Mouse (Mus musculus) neural tube, embryonic 10.5 days (tissue): ENCODE results near the gene Ccdc57.
A peak's percentile ranks its signal among the peaks of the same experiment; 100 is the strongest.

ENCODE experiments used
- DNase-seq: peaks from one replicate; pipeline ENCODE4 v3.0.0-alpha.2; 2017; ENCODE audit warnings: low spot score; ENCODE audit errors: extremely low spot score

Ccdc57 gene

DNA sequence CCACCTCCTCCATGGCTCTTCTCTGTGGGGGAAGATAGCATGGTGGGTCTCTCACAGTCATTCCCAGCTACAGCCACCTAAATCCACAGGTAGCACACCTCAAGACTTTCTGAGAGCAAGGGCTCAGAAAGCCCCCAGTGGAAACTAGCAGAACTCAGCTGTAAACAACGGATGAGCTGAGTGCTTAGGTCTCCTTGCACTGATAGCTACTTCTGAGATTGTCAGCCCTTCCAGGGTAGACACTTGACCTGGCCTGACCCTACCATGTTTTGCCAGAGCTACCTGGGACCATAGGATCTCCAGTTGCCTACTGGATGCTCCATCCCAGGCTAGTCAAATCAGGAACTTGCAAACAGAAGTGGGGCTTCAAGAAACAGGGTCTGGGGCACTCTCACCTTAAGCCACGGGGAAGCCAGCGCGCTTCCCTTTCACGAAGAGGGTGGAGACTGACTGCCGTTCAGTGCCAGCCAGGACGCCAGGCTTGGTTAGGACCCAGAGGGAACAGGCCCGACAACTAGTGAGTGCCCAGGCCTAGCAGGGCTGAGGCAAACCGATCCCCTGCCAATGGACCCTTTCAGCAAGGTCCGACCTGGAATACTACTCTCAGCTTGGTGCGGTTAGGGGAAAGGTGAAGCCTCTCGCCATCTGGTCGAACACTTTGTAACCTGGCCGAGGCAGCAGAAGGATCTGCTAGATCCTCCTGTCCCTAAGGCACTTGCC, 109.7 kb downstream of the Ccdc57 start:
- no peak for DNase-seq

GRCm38 (mm10) chr11:120822321-120822720, 110.4 kb downstream of the Ccdc57 start:
- no peak for DNase-seq

DNA sequence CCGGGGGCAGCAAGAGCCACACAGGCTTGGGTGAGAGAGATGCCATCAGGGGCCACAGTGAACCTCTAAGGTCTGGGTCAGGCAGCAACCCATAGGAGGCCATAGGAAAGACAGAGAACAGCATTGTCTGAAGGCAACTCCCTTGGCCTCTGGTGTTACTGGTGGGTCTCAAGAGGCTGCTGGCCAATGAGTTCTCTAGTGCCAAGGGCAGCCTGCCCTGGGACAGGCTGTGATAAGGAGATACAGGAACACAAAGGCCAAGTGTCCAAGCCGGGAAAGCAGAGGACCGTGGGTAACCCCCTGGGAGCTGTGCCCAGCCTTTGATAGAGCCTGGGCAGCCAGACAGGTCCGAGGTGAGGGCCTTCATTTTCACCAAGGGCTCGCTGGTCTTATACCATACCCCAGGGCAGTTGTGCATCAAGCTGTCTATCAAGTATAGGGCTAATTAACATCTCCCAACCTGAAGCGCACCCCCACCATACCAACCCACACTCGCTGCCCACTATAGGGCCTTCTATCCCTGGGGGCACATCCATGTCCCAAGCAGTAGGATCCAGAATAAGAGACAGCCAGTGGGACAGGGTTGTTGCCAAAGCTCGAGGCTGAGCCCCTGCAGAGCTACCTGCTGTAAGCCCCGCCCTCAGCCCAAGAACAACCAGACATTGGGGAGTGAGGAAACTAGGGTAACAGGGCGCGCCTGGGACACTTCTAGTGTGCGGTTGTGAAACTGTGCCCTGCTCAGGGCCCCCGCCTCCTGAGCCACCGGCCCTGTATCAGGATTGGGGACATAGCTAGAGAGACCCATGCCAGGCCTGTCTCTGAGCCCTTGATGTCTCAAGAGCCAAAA, 111.4 kb downstream of the Ccdc57 start:
- DNase-seq, result no peak

- no peak for DNase-seq
These were observed 112.1 kb downstream of the Ccdc57 start for GRCm38 (mm10) chr11:120820546-120820945.

DNA sequence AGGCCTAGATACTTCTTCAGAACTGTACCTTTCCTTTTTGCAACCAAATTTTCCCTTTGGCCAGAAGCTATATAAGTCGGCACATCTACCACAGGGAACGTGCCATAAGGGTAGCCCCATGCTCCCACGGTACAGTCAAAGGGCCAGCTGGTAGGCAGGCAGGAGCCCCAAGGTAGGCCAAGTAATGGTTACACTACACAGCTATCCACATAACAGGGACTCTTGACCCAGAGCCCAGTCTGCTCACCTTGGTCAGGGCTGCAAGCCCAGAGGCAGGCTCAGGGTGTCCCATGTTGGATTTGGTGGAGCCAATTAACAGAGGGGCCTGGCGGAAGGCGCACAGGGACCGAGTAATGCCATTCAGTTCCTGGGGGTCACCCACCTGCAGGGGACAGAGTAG, 113.1 kb downstream of the Ccdc57 start:
- no peak for DNase-seq

GRCm38 (mm10) chr11:120818251-120818650, 114.4 kb downstream of the Ccdc57 start:
- DNase-seq, result no peak

- DNase-seq, result no peak
These were observed 115.3 kb downstream of the Ccdc57 start for GRCm38 (mm10) chr11:120817358-120817757.

GRCm38 (mm10) chr11:120812068-120812467, 120.6 kb downstream of the Ccdc57 start:
- no peak for DNase-seq

- DNase-seq, result no peak
These were observed 124.7 kb downstream of the Ccdc57 start for GRCm38 (mm10) chr11:120808010-120808409.

GRCm38 (mm10) chr11:120805375-120806298, 127.0 kb downstream of the Ccdc57 start:
- DNase-seq, result no peak

DNA sequence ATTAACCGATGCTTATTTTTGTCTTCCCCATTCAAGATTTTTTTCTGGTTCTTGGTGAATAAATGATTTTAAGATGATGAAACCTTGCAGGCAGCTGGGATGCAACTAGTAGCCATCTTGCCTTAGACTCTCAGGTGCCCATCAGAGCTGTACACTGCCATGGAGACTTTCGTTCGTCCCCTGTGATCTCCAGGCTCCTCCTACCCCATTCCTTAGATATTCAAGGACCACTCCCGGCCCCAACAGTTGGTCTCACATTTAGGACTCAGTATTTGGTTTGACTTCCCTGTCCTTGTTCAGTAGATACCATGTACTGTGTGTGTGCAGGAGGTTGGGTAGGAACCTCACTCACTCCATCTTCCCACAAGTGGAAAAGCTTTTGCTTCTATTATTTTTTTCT, 127.9 kb downstream of the Ccdc57 start:
- DNase-seq, result no peak

- no peak for DNase-seq
These were observed 128.4 kb downstream of the Ccdc57 start for GRCm38 (mm10) chr11:120804274-120804673.

DNA sequence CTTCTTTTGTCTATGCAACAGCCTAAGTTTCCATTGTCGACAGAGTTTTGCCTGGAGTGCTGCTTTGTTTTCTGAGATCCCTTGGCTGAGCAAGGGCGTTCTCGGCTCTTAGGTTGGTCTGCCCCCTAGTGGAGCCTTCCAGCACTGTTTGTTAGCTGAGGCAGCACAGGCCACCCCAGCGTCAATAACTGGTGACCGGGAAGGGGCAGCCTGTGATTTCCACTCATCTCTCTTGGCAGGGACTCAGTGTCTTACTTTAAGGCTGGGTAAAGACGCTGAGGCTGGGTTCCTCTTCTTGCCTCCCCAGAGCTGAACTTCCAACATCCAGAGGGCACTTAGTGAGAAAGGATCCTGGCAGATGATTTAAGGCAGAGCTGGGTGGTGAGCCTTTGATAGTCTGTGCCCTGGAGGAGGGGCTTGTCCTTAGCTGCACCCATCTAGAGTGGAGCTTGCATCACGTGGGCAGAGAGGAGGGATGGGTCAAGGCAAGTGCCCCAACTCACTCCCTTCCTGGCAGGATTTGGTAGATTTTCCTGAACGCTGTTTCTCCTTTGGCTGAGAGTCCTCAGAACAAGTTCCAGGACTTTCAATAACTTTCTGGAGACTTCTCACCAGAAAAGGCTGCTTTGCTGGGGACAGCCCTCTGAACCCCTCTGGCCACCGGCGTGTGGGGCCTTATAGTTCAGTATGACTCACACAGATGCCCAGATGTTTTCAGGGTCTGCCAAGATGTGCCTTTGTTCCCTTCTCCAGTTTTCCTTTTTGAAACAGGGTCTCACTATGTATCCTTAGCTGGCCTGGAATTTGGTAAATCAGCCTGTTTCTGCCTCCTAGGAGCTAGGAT, 132.4 kb downstream of the Ccdc57 start:
- DNase-seq, result peak; percentile 90

GRCm38 (mm10) chr11:120799316-120799890, 133.3 kb downstream of the Ccdc57 start:
- DNase-seq, result no peak

DNA sequence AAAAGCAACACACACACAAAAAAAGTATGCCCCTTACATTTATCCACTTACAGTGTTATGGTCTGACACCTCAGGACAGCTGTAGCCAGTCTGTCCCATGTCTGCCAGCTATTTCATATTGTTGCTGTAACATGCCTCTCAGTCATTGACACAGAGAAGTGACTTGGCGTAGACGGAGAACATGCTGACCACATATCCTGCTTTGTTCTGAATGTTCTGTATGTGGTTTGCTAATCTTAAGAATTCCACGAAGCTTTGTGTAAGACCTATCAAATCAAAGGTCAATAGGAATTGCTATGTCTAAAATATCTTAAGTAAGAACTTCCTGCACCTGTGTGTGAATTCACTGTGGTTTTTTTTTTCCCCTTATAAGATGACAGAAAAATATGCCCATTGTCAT, 134.4 kb downstream of the Ccdc57 start:
- no peak for DNase-seq

- no peak for DNase-seq
These were observed 136.1 kb downstream of the Ccdc57 start for GRCm38 (mm10) chr11:120796614-120796946.

DNA sequence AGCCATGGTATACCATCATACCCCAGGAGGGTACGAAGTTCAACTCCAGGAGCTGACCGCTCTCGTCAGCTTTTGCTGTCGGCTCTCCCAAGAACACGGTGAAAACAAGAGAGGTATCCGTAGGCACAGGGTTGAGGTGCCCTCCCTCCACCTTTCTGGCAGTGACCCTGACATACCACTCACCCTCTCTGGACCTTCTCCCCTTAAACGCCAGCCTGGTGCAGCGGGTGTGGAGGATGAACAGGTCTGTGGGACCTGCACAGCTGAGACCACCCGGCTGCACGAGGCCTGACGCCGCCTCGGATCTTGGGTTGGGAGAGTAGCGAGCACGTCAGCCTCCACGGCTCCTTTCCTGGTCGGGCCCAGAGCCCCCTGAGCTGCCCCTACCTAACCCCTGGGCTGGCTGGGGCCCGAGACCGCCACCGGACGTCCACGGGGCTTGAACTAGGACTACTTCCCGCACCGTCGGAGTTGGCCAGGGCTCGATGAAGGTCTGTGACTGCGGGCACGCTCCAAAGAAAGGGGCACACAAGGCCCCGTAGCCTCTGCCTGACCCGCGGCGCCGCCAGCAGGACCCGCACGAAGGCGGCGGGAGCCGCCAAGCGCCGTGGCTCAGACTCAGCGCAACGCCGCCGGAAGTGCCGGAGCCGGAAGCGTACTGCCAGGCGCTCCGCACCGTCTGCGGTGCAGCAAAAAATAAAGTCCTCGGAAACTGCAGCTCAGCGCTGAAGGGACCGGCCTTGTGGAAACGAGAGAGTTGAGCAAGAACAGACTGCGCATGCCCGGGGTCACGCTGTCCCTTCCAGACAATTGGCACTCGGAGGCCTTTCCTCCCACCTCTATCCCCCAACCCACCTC, 136.7 kb downstream of the Ccdc57 start, which contains the start of gene Dus1l:
Gene Dus1l, minus strand, starts transcription at position 648 of the 858 bp plus-strand sequence.
- DNase-seq, result peak; percentile 99

- DNase-seq, result no peak
These were observed 140.0 kb downstream of the Ccdc57 start for GRCm38 (mm10) chr11:120792652-120793051.

DNA sequence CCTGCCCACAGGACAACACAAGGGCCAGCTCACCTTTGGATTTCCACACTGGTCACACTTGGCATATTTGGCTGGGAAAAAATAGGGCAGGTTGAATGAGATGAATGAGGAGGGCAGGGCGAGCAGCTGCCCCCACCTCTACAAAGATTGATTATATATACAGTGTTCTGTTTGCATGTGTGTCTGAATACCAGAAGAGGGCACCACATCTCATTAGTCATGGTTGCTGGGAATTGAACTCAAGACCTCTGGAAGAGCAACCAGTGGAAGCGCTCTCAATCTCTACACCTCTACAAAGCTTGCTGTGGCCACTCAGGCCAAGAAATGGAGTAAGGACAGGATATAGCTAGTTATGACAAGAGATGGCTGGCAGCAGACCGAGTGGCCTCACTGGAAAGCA, 142.9 kb downstream of the Ccdc57 start:
- no peak for DNase-seq
